Mouse (Mus musculus): ENCODE results near the gene Ttll13. TPM values are rescaled to one million over a fixed set of nuclear protein-coding genes. Genes with fewer than 3 reads are reported as not detected.
A peak's percentile ranks its signal among the peaks of the same experiment; 100 is the strongest.

The Ttll13 gene
- polyA plus RNA-seq, 1 experiment = 0.42 TPM

DNA sequence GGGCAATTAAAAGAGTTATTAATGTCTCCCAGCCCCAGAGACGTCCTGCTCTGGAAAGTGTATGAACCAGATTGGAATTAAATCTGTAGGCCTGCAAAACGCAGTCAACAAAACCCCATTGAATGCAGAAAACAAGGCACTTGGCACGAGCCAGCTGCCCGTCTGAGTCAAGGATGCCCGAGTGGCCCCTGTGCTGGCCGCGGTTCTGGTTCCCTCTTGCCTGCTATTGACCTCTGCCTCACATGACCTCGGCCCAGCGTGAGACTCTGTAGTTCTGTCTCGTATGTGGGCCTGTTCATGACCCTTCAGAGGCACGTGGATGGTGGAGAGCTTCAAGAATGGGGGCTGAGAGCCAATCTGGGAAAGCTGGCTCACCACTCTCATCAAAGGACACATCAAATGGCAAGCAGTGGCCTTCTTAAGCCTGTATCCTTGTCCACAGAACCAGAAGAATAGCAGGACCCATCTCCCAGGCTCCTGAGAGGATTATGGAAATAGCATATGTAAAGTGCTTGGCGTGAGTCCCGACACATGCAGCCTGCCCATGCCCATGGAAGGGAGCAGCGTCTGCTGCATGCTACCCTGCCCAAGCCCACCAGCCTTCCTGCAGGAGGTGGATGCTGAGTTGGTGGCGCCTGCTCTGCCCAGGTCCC, 44.2 kb upstream of the Ttll13 start:
- no peak for TF ChIP-seq TAL1 (IDR thresholded peaks at IDR 0.05; ENCODE audit: low read length)
- no peak for TF ChIP-seq GATA1 (IDR thresholded peaks at IDR 0.05; ENCODE audit: low read length)
- H3K4me1 ChIP-seq (ENCODE audit: control insufficient read depth) = peaks cover 90% of the 10 kb centered on the region
- no peaks in the 10 kb centered on the region for H3K9me3 ChIP-seq (ENCODE audit: control insufficient read depth, low read length)
- H3K4me3 ChIP-seq (replicated peaks) = peak overlapping the region; percentile 85
- H3K27me3 ChIP-seq (ENCODE audit: control insufficient read depth) = no peaks in the 10 kb centered on the region
- H3K36me3 ChIP-seq (ENCODE audit: control insufficient read depth) = peaks cover 82% of the 10 kb centered on the region

GRCm38 (mm10) chr7:80202961-80203360, 43.2 kb upstream of the Ttll13 start:
- Histone ChIP-seq H3K36me3 (ENCODE audit: control insufficient read depth) (peaks cover 92% of the 10 kb centered on the region), H3K4me3 (replicated peaks) (peak overlapping the region; percentile 57), H3K27me3 (ENCODE audit: control insufficient read depth) (no peaks in the 10 kb centered on the region), H3K9me3 (ENCODE audit: control insufficient read depth, low read length) (no peaks in the 10 kb centered on the region), H3K4me1 (ENCODE audit: control insufficient read depth) (peaks cover 90% of the 10 kb centered on the region)
- TF ChIP-seq TAL1 (IDR thresholded peaks at IDR 0.05; ENCODE audit: low read length) (no peak), GATA1 (IDR thresholded peaks at IDR 0.05; ENCODE audit: low read length) (no peak)

- Histone ChIP-seq H3K4me3 (replicated peaks) (peak overlapping the region; percentile 57), H3K27me3 (ENCODE audit: control insufficient read depth) (no peaks in the 10 kb centered on the region), H3K9me3 (ENCODE audit: control insufficient read depth, low read length) (no peaks in the 10 kb centered on the region), H3K4me1 (ENCODE audit: control insufficient read depth) (peaks cover 94% of the 10 kb centered on the region), H3K36me3 (ENCODE audit: control insufficient read depth) (peaks cover 95% of the 10 kb centered on the region)
- TF ChIP-seq GATA1 (IDR thresholded peaks at IDR 0.05; ENCODE audit: low read length) (peak; percentile 63; the same call in 1 of the 2 replicates), TAL1 (IDR thresholded peaks at IDR 0.05; ENCODE audit: low read length) (no peak)
These were observed 42.5 kb upstream of the Ttll13 start for GRCm38 (mm10) chr7:80203638-80204096.

- TF ChIP-seq GATA1 (IDR thresholded peaks at IDR 0.05; ENCODE audit: low read length) (no peak), TAL1 (IDR thresholded peaks at IDR 0.05; ENCODE audit: low read length) (no peak)
- Histone ChIP-seq H3K9me3 (ENCODE audit: control insufficient read depth, low read length) (no peaks in the 10 kb centered on the region), H3K27me3 (ENCODE audit: control insufficient read depth) (no peaks in the 10 kb centered on the region), H3K4me1 (ENCODE audit: control insufficient read depth) (peaks cover 100% of the 10 kb centered on the region), H3K36me3 (ENCODE audit: control insufficient read depth) (peaks cover 89% of the 10 kb centered on the region), H3K4me3 (replicated peaks) (peak overlapping the region; percentile 1)
These were observed 41.8 kb upstream of the Ttll13 start for GRCm38 (mm10) chr7:80204362-80204761.

- H3K9me3 ChIP-seq (ENCODE audit: control insufficient read depth, low read length) = no peaks in the 10 kb centered on the region
- peaks cover 100% of the 10 kb centered on the region for H3K4me1 ChIP-seq (ENCODE audit: control insufficient read depth)
- no peak; the same call in 1 of the 2 replicates for TF ChIP-seq GATA1 (IDR thresholded peaks at IDR 0.05; ENCODE audit: low read length)
- no peak for TF ChIP-seq TAL1 (IDR thresholded peaks at IDR 0.05; ENCODE audit: low read length)
- H3K27me3 ChIP-seq (ENCODE audit: control insufficient read depth) = no peaks in the 10 kb centered on the region
- peaks cover 88% of the 10 kb centered on the region for H3K36me3 ChIP-seq (ENCODE audit: control insufficient read depth)
- H3K4me3 ChIP-seq (replicated peaks) = peak overlapping the region; percentile 20
These were observed 41.2 kb upstream of the Ttll13 start for GRCm38 (mm10) chr7:80204961-80205360.

DNA sequence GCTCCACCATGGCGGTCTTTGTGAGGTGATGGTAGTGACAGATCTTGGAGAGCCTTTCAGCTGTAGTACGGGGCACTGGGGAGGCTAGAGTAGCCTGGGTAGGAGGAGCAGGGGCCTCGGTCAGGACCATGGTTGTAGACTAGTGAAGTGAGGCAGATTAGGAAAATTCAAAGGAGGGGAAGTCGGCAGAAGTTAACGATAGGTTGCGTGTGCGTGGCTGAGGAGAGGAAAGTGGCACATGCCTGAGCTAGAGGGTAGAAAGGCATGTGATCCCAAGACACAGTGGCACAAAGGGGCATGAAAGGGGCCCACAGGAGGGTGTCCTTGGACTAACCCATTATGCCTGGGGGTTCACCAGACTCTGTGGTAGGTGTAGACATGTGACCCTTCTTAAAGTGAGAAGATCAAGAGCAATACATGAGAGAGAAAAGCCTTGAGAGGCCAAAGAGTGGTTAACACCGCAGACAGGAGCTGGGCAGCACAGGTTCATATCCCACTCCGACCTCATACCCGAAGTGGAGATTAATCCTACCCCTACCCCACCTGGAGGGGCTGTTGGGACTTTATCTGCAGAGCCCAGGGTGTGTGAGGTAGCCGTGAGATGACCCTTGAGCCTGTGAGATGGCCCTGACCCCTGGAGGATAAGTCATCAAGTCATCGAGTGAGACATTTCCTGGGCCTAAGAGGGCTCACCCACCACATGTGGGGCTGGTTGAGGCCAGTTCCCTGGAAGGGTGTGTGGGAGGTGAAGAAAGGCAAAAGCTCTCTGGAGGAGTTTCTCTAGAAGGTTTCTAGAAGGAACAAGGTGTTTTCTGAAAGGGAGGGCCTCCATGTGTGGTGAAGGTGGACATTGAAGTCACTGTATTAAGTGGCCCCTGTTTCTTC, 40.2 kb upstream of the Ttll13 start:
- H3K4me3 ChIP-seq (replicated peaks) = peak overlapping the region; percentile 63
- no peaks in the 10 kb centered on the region for H3K27me3 ChIP-seq (ENCODE audit: control insufficient read depth)
- H3K4me1 ChIP-seq (ENCODE audit: control insufficient read depth) = peaks cover 100% of the 10 kb centered on the region
- H3K9me3 ChIP-seq (ENCODE audit: control insufficient read depth, low read length) = no peaks in the 10 kb centered on the region
- TF ChIP-seq GATA1 (IDR thresholded peaks at IDR 0.05; ENCODE audit: low read length) = no peak
- no peak for TF ChIP-seq TAL1 (IDR thresholded peaks at IDR 0.05; ENCODE audit: low read length)
- H3K36me3 ChIP-seq (ENCODE audit: control insufficient read depth) = peaks cover 88% of the 10 kb centered on the region

GRCm38 (mm10) chr7:80207314-80207731, 38.9 kb upstream of the Ttll13 start:
- Histone ChIP-seq H3K4me1 (ENCODE audit: control insufficient read depth) (peaks cover 99% of the 10 kb centered on the region), H3K36me3 (ENCODE audit: control insufficient read depth) (peaks cover 88% of the 10 kb centered on the region), H3K9me3 (ENCODE audit: control insufficient read depth, low read length) (no peaks in the 10 kb centered on the region), H3K27me3 (ENCODE audit: control insufficient read depth) (no peaks in the 10 kb centered on the region), H3K4me3 (replicated peaks) (peak overlapping the region; percentile 63)
- no peak for TF ChIP-seq TAL1 (IDR thresholded peaks at IDR 0.05; ENCODE audit: low read length)
- TF ChIP-seq GATA1 (IDR thresholded peaks at IDR 0.05; ENCODE audit: low read length) = no peak

DNA sequence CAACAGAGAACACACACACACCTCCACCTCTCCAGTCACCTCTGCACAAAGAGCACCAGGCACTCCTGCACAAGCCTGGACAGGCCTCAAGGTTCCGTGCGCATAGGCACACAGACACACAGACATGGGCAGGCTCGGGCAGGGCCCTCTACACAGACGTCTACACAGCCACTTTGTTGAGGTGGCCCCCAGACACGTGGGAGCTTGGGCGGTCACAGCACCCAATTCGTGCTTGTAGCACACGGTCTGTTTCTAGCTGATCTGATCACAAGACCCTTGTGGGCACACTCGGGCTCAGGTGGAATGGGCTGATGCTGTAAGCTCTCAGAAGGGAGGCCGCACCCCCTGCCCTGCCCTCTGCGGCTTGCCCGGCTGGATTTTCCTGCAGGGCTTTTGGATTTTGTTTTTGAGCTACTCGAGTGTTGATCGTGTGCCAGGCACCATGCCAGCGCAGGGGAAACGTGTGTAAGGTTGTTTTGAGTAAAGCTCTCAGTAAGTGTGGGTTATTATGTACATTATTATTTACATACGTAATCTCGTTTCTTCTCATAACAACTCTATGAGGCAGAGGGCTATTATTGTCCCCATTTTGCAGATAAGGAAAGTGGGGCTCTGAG, 38.0 kb upstream of the Ttll13 start:
- peak overlapping the region; percentile 63 for H3K4me3 ChIP-seq (replicated peaks)
- TF ChIP-seq GATA1 (IDR thresholded peaks at IDR 0.05; ENCODE audit: low read length) (no peak), TAL1 (IDR thresholded peaks at IDR 0.05; ENCODE audit: low read length) (no peak)
- H3K36me3 ChIP-seq (ENCODE audit: control insufficient read depth) = peaks cover 88% of the 10 kb centered on the region
- H3K27me3 ChIP-seq (ENCODE audit: control insufficient read depth) = no peaks in the 10 kb centered on the region
- H3K9me3 ChIP-seq (ENCODE audit: control insufficient read depth, low read length) = no peaks in the 10 kb centered on the region
- peaks cover 99% of the 10 kb centered on the region for H3K4me1 ChIP-seq (ENCODE audit: control insufficient read depth)

Data from erythroblast, embryonic 14.5 days (primary cell).